Mouse (Mus musculus) embryonic facial prominence, embryonic 10.5 days (tissue): ENCODE results near the gene Ndufc1. TPM values are rescaled to one million over a fixed set of nuclear protein-coding genes. Genes with fewer than 3 reads are reported as not detected.
A peak's percentile ranks its signal among the peaks of the same experiment; 100 is the strongest.
"Not testable (repeated sequence)": the region's sequence is repeated elsewhere in the genome, so short reads cannot be mapped to it uniquely, and the experiment has no call there.

ENCODE experiments used
- DNase-seq: peaks from one replicate; pipeline ENCODE4 v3.0.0-alpha.2; 2017; ENCODE audit warnings: low spot score
- H3K27ac ChIP-seq: fragments of 300-500 bp; sonication (generic); replicated peaks from 2 replicates; pipeline ENCODE4 v1.5.1; 2016; ENCODE audit warnings: mild to moderate bottlenecking
- H3K27me3 ChIP-seq: fragments of 300-500 bp; sonication (generic); replicated peaks from 2 replicates; pipeline ENCODE4 v1.6.1; 2016; ENCODE audit warnings: low read depth, mild to moderate bottlenecking; ENCODE audit not compliant: poor library complexity, severe bottlenecking
- H3K36me3 ChIP-seq: fragments of 300-500 bp; sonication (generic); replicated peaks from 2 replicates; pipeline ENCODE4 v1.6.1; 2016; ENCODE audit warnings: mild to moderate bottlenecking, moderate library complexity
- H3K4me1 ChIP-seq: fragments of 300-500 bp; sonication (generic); 2 replicates; pipeline ENCODE4 v1.6.1; 2016
- H3K4me3 ChIP-seq: fragments of 300-500 bp; sonication (generic); 2 replicates; pipeline ENCODE4 v1.5.1; 2016; ENCODE audit warnings: mild to moderate bottlenecking, moderate library complexity
- H3K9me3 ChIP-seq: fragments of 300-500 bp; sonication (generic); 2 replicates; pipeline ENCODE4 v1.6.1; 2016; ENCODE audit warnings: mild to moderate bottlenecking
- WGBS: fragments of 180-500 bp; shearing (Covaris S2); methylation state at CpG from one replicate; pipeline ENCODE4 v1.1.7; 2016; 5-methylcytosine and 5-hydroxymethylcytosine counted together
- polyA plus RNA-seq: library from polyadenylated mRNA; unstranded; fragments of >200 nt; fragmentation: Nextera tagmentation; extraction: Ambion mirVana; gene quantifications from 2 replicates; pipeline ENCODE4 v1.2.1, GENCODE M21; 2016

Ndufc1 gene
- polyA plus RNA-seq, 1 experiment from 2014 or later, result 663 TPM

GRCm38 (mm10) chr3:51412457-51412856 is 3.7 kb upstream of the Ndufc1 start:
- Histone ChIP-seq H3K36me3 (no peaks in the 10 kb centered on the region), H3K4me3 (no peak overlapping the region), H3K4me1 (peaks cover 21% of the 10 kb centered on the region), H3K27ac (no peak overlapping the region), H3K9me3 (no peaks in the 10 kb centered on the region), H3K27me3 (no peaks in the 10 kb centered on the region)
- 91% methylated on average over 7 of the region's 7 CpGs for WGBS
- no peak for DNase-seq

- peak overlapping the region; percentile 87 for H3K4me3 ChIP-seq
- H3K27ac ChIP-seq, result peak overlapping the region; percentile 98
- WGBS, result 24% methylated on average over 20 of the region's 20 CpGs
- peaks cover 8% of the 10 kb centered on the region for H3K4me1 ChIP-seq
- H3K36me3 ChIP-seq, result peaks cover 40% of the 10 kb centered on the region
- no peaks in the 10 kb centered on the region for H3K27me3 ChIP-seq
- H3K9me3 ChIP-seq, result no peaks in the 10 kb centered on the region
- DNase-seq, result no peak
These were observed 773 bp downstream of the Ndufc1 start for GRCm38 (mm10) chr3:51407870-51408560.

- DNase-seq, result no peak
- no peak overlapping the region for H3K4me3 ChIP-seq
- H3K36me3 ChIP-seq, result peaks cover 47% of the 10 kb centered on the region
- H3K27me3 ChIP-seq, result peaks cover 20% of the 10 kb centered on the region
- H3K4me1 ChIP-seq, result peaks cover 17% of the 10 kb centered on the region
- 92% methylated on average over 12 of the region's 12 CpGs for WGBS
- H3K27ac ChIP-seq, result no peak overlapping the region
- H3K9me3 ChIP-seq, result no peaks in the 10 kb centered on the region
These were observed 6.2 kb downstream of the Ndufc1 start for GRCm38 (mm10) chr3:51402628-51403027.

- not testable (repeated sequence) for H3K9me3 ChIP-seq, DNase-seq, H3K4me3 ChIP-seq, H3K27ac ChIP-seq
- peaks cover 46% of the 10 kb centered on the region for H3K36me3 ChIP-seq
- peaks cover 16% of the 10 kb centered on the region for H3K4me1 ChIP-seq
- H3K27me3 ChIP-seq, result peaks cover 26% of the 10 kb centered on the region
- WGBS, result 65% methylated on average over 4 of the region's 4 CpGs
These were observed 6.7 kb downstream of the Ndufc1 start for GRCm38 (mm10) chr3:51402054-51402453.

- Histone ChIP-seq H3K27ac (no peak overlapping the region), H3K4me1 (peaks cover 26% of the 10 kb centered on the region), H3K36me3 (peaks cover 33% of the 10 kb centered on the region), H3K4me3 (no peak overlapping the region), H3K27me3 (peaks cover 40% of the 10 kb centered on the region), H3K9me3 (no peaks in the 10 kb centered on the region)
- 82% methylated on average over 10 of the region's 10 CpGs for WGBS
- DNase-seq, result no peak
These were observed 8.1 kb downstream of the Ndufc1 start for GRCm38 (mm10) chr3:51400682-51401081.

GRCm38 (mm10) chr3:51399531-51399930 is 9.3 kb downstream of the Ndufc1 start:
- no peak for DNase-seq

GRCm38 (mm10) chr3:51398667-51399066 is 10.1 kb downstream of the Ndufc1 start:
- DNase-seq, result no peak
- WGBS, result 16% methylated on average over 3 of the region's 3 CpGs
- Histone ChIP-seq H3K27me3 (peaks cover 49% of the 10 kb centered on the region), H3K36me3 (peaks cover 13% of the 10 kb centered on the region), H3K4me1 (peaks cover 28% of the 10 kb centered on the region), H3K27ac (no peak overlapping the region), H3K4me3 (no peak overlapping the region), H3K9me3 (no peaks in the 10 kb centered on the region)

More at GRCm38 (mm10) chr3:51399531-51399930, 9.3 kb downstream of the Ndufc1 start:
- WGBS, result 58% methylated on average over 4 of the region's 4 CpGs
- Histone ChIP-seq H3K27me3 (peaks cover 49% of the 10 kb centered on the region), H3K4me3 (no peak overlapping the region), H3K9me3 (no peaks in the 10 kb centered on the region), H3K4me1 (peaks cover 28% of the 10 kb centered on the region), H3K36me3 (peaks cover 22% of the 10 kb centered on the region), H3K27ac (no peak overlapping the region)

- no peaks in the 10 kb centered on the region for H3K9me3 ChIP-seq
- no peak for DNase-seq
- no peak overlapping the region for H3K27ac ChIP-seq
- WGBS, result 44% methylated on average over 15 of the region's 15 CpGs
- peaks cover 28% of the 10 kb centered on the region for H3K4me1 ChIP-seq
- H3K27me3 ChIP-seq, result peaks cover 49% of the 10 kb centered on the region
- peaks cover 4% of the 10 kb centered on the region for H3K36me3 ChIP-seq
- no peak overlapping the region for H3K4me3 ChIP-seq
These were observed 11.0 kb downstream of the Ndufc1 start for GRCm38 (mm10) chr3:51397700-51398299.

- peak; percentile 89 for DNase-seq
- Histone ChIP-seq H3K4me3 (peak within 1 kb of the TSS; percentile 63), H3K9me3 (no peaks in the 10 kb centered on the region), H3K36me3 (no peaks in the 10 kb centered on the region), H3K4me1 (peaks cover 28% of the 10 kb centered on the region), H3K27ac (peak within 1 kb of the TSS; percentile 77), H3K27me3 (peaks cover 49% of the 10 kb centered on the region)
- 3% methylated on average over 41 of the region's 41 CpGs for WGBS
These were observed 12.3 kb downstream of the Ndufc1 start, which contains the start of gene Mgarp for GRCm38 (mm10) chr3:51396219-51397068. Gene Mgarp, minus strand, starts transcription at chr3:51396738.

- Histone ChIP-seq H3K4me1 (peaks cover 28% of the 10 kb centered on the region), H3K36me3 (no peaks in the 10 kb centered on the region), H3K27me3 (peaks cover 49% of the 10 kb centered on the region), H3K9me3 (no peaks in the 10 kb centered on the region), H3K27ac (no peak overlapping the region), H3K4me3 (peak overlapping the region; percentile 63)
- no peak for DNase-seq
- WGBS, result 14% methylated on average over 19 of the region's 19 CpGs
These were observed 13.2 kb downstream of the Ndufc1 start for GRCm38 (mm10) chr3:51395461-51396145.

- peaks cover 49% of the 10 kb centered on the region for H3K27me3 ChIP-seq
- H3K4me3 ChIP-seq, result no peak overlapping the region
- WGBS, result 57% methylated on average over 3 of the region's 3 CpGs
- no peak for DNase-seq
- no peaks in the 10 kb centered on the region for H3K9me3 ChIP-seq
- H3K27ac ChIP-seq, result no peak overlapping the region
- H3K4me1 ChIP-seq, result peaks cover 28% of the 10 kb centered on the region
- no peaks in the 10 kb centered on the region for H3K36me3 ChIP-seq
These were observed 13.9 kb downstream of the Ndufc1 start for GRCm38 (mm10) chr3:51394881-51395280.

- Histone ChIP-seq H3K4me1 (peaks cover 27% of the 10 kb centered on the region), H3K4me3 (no peak overlapping the region), H3K27me3 (peaks cover 49% of the 10 kb centered on the region), H3K9me3 (no peaks in the 10 kb centered on the region), H3K27ac (no peak overlapping the region), H3K36me3 (no peaks in the 10 kb centered on the region)
- 94% methylated on average over 2 of the region's 2 CpGs for WGBS
- no peak for DNase-seq
These were observed 15.1 kb downstream of the Ndufc1 start for GRCm38 (mm10) chr3:51393651-51394050.
